Mouse (Mus musculus) kidney, embryonic 14.5 days (tissue): ENCODE data around the gene Mus81. TPM values are rescaled to one million over a fixed set of nuclear protein-coding genes. Genes with fewer than 3 reads are reported as not detected.
A peak's percentile ranks its signal among the peaks of the same experiment; 100 is the strongest.
"Not testable (repeated sequence)": the region's sequence is repeated elsewhere in the genome, so short reads cannot be mapped to it uniquely, and the experiment has no call there.

Experiments used
- ATAC-seq: fragments of 200-750 bp; cut with Nextera tagmentation; 2 replicates; pipeline ENCODE4 v1.8.0; 2017; ENCODE audit warnings: moderate number of reproducible peaks, mild to moderate bottlenecking, moderate TSS enrichment, moderate library complexity; ENCODE audit not compliant: low FRiP score, low TSS enrichment
- H3K27ac ChIP-seq: fragments of 300-500 bp; sonication (generic); 2 replicates; pipeline ENCODE4 v1.5.1; 2014; ENCODE audit warnings: low read depth, mild to moderate bottlenecking, low read length, moderate library complexity, mixed read lengths
- H3K27me3 ChIP-seq: fragments of 300-500 bp; sonication (generic); 2 replicates; pipeline ENCODE4 v1.6.1; 2014; ENCODE audit warnings: mild to moderate bottlenecking, low read length; ENCODE audit not compliant: control insufficient read depth, insufficient read depth
- H3K36me3 ChIP-seq: fragments of 300-500 bp; sonication (generic); 2 replicates; pipeline ENCODE4 v1.6.1; 2014; ENCODE audit warnings: low read length, mixed read lengths; ENCODE audit not compliant: control insufficient read depth, insufficient read depth
- H3K4me1 ChIP-seq: fragments of 300-500 bp; sonication (generic); 2 replicates; pipeline ENCODE4 v1.6.1; 2014; ENCODE audit warnings: low read length, mixed read lengths; ENCODE audit not compliant: control insufficient read depth, insufficient read depth
- H3K4me2 ChIP-seq: fragments of 300-500 bp; sonication (generic); replicated peaks from 2 replicates; pipeline ENCODE4 v1.6.1; 2014; ENCODE audit warnings: low read depth, mild to moderate bottlenecking, low read length
- H3K4me3 ChIP-seq: fragments of 300-500 bp; sonication (generic); 2 replicates; pipeline ENCODE4 v1.5.1; 2014; ENCODE audit warnings: mild to moderate bottlenecking, low read length
- H3K9ac ChIP-seq: fragments of 300-500 bp; sonication (generic); 2 replicates; pipeline ENCODE4 v1.6.1; 2014; ENCODE audit warnings: low read depth, mild to moderate bottlenecking, low read length, moderate library complexity
- H3K9me3 ChIP-seq: fragments of 300-500 bp; sonication (generic); 2 replicates; pipeline ENCODE4 v1.6.1; 2016; ENCODE audit warnings: low read length; ENCODE audit not compliant: control insufficient read depth
- WGBS: fragments of 180-500 bp; shearing (Covaris S2); extraction: QIAGEN DNeasy Blood & Tissue Kit; methylation state at CpG from one replicate; pipeline ENCODE4 v1.1.7; 2014; 5-methylcytosine and 5-hydroxymethylcytosine counted together
- polyA plus RNA-seq: library from polyadenylated mRNA; unstranded; fragments of >200 nt; fragmentation: Nextera tagmentation; extraction: Ambion mirVana; gene quantifications from 2 replicates; pipeline ENCODE4 v1.2.1, GENCODE M21; 2014

The Mus81 gene
- polyA plus RNA-seq, 1 experiment from 2014 or later = 42.2 TPM

DNA sequence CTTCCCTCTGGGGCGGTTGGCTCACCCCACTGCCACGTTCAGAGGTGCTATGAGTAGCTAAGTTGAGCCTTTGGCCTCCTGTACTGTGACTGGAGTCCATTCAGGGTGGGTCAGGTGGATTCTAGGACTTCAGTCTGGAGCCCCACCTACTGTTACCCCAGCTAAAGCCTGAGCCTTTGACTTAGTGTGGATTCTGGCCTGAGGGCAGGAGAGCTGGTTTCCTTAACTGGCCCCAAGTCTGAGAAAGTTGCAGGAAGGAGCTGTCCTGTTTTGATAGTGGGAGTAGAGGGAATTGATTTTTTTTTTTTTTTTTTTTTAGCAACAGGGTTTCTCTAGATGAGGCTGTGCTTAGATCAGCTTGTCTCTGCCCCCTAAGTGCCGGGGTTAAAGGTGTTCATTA lies 6.1 kb upstream of the Mus81 start:
- Histone ChIP-seq H3K27ac (no peak overlapping the region), H3K9me3 (no peaks in the 10 kb centered on the region), H3K4me3 (no peak overlapping the region), H3K4me1 (peaks cover 12% of the 10 kb centered on the region; the same call in 1 of the 2 replicates), H3K9ac (no peak overlapping the region), H3K27me3 (no peaks in the 10 kb centered on the region), H3K4me2 (no peak overlapping the region), H3K36me3 (peaks cover 53% of the 10 kb centered on the region)
- ATAC-seq = no peak
- WGBS = 71% methylated on average over 3 of the region's 3 CpGs

DNA sequence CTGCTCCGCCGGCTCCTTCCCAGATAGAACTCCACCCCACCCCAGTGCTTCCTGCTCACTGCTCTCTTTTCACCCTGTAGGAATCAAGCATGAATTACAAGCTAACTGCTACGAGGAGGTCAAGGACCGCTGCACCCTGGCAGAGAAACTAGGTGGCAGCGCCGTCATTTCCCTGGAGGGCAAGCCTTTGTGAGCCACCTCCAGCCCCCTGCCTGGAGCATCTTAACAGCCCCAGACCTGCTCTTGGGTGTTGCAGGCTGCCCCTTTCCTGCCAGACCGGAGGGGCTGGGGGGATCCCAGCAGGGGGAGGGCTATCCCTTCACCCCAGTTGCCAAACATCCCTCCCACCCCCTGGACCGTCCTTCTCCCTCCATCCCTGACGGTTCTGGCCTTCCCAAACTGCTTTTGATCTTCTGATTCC lies 5.1 kb upstream of the Mus81 start:
- not testable (repeated sequence) for H3K4me2 ChIP-seq, H3K9me3 ChIP-seq, H3K9ac ChIP-seq, ATAC-seq, H3K27me3 ChIP-seq, H3K27ac ChIP-seq
- peaks cover 53% of the 10 kb centered on the region for H3K36me3 ChIP-seq
- peak overlapping the region; percentile 8; the same call in 1 of the 2 replicates for H3K4me3 ChIP-seq
- 47% methylated on average over 9 of the region's 9 CpGs for WGBS
- peaks cover 12% of the 10 kb centered on the region; the same call in 1 of the 2 replicates for H3K4me1 ChIP-seq

DNA sequence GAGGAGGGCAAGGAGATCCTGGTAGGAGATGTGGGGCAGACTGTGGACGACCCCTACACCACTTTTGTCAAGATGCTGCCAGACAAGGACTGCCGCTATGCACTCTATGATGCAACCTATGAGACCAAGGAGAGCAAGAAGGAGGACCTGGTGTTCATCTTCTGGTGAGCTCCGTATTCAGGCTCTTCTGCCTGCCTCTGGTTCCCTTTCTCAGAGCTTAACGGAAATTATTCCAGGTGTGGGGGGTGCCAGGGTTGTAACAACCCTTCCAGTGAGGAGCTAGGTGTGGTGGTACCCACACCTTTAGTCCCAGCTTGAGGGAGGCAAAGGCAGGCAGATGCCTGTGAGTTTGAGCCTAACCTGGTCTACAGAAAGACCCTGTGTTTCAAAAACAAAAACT lies 4.4 kb upstream of the Mus81 start:
- no peak for ATAC-seq
- H3K9ac ChIP-seq = no peak overlapping the region
- no peak overlapping the region for H3K4me2 ChIP-seq
- H3K4me1 ChIP-seq = peaks cover 12% of the 10 kb centered on the region; the same call in 1 of the 2 replicates
- WGBS = 82% methylated on average over 4 of the region's 4 CpGs
- no peak overlapping the region for H3K27ac ChIP-seq
- H3K27me3 ChIP-seq = no peaks in the 10 kb centered on the region
- peaks cover 52% of the 10 kb centered on the region for H3K36me3 ChIP-seq
- no peak overlapping the region for H3K4me3 ChIP-seq
- H3K9me3 ChIP-seq = no peaks in the 10 kb centered on the region

DNA sequence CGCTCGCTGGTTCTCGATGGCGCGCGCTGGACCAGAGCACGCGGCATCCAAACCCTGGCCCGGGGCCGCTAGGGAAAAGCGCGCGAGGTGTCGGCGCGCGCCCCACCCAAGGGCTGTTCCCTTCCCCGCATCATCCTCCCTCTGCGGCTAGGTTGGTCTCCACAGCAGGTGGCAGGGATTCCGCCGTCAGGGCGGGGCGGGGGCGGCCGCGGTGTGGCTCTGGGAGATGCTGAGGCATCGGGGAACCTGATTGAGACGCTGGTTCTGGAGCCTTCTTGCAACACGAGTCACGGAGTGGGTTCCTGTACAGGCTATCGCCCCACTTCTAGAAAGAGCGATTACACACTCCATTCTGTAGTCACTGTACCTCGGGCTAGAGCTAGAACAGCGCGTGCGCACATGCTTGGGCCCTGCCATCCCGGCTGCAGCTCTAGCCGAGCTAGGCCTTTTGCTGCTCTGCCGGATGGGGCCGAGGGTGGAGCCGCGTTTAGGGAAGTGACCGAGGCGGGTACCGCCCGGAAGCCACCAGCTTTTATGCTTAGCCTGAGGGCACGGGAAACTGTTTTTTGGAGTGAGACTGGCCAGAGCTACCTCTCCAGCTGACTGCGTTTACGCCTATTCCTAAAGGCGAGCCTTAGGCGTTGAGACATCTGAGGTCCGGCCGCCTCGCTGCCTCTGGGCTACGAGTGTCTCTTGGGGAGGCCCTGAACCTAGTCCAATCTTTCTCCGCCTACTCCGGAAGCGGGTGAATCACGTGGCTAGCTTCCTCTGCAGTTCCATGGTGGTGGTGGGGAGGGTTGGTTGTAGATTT lies 2.9 kb upstream of the Mus81 start:
- Histone ChIP-seq H3K4me3 (peak overlapping the region; percentile 97), H3K4me1 (peaks cover 21% of the 10 kb centered on the region; the same call in 1 of the 2 replicates), H3K27me3 (no peaks in the 10 kb centered on the region), H3K4me2 (peak overlapping the region; percentile 61), H3K9ac (peak overlapping the region; percentile 96), H3K36me3 (peaks cover 37% of the 10 kb centered on the region), H3K9me3 (no peaks in the 10 kb centered on the region), H3K27ac (peak overlapping the region; percentile 98)
- WGBS = under 1% methylated on average over 59 of the region's 59 CpGs
- ATAC-seq = peak; percentile 7

DNA sequence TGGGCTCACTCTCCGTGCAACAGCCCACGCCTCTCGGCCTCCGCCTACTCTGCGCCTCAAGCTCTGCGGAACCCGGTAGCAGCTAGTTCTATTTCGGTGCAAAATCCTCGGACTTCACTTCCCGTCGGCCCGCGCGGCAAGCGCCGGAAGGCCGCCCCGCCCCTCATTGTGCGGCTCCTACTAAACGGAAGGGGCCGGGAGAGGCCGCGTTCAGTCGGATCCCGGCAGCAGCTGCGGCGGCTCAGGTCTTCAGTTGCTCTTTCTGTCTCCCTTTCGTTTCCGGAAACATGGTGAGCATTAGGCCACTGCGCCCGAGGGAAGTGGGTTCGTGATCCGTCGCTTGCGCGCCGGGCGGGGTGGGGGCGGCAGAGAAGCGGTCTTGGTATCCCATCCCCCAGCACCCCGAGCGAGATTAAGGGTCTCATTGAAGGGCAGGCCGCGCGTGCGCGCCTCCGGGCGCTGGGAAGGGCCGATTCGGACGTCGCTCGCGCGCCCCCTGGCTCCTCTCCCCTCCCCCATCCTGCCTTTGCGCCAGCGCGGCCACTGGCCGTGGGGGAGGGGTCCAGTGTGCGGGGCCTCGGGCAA lies 2.2 kb upstream of the Mus81 start, which contains the start of gene Cfl1:
Gene Cfl1, plus strand, starts transcription at position 143 of the 585 bp plus-strand sequence.
- no peaks in the 10 kb centered on the region for H3K9me3 ChIP-seq
- peak; percentile 60 for ATAC-seq
- H3K4me1 ChIP-seq = peaks cover 21% of the 10 kb centered on the region; the same call in 1 of the 2 replicates
- WGBS = under 1% methylated on average over 60 of the region's 62 CpGs
- H3K4me2 ChIP-seq = peak within 1 kb of the TSS; percentile 81
- no peaks in the 10 kb centered on the region for H3K27me3 ChIP-seq
- H3K36me3 ChIP-seq = peaks cover 37% of the 10 kb centered on the region
- H3K27ac ChIP-seq = peak within 1 kb of the TSS; percentile 98
- peak within 1 kb of the TSS; percentile 97 for H3K4me3 ChIP-seq
- peak within 1 kb of the TSS; percentile 96 for H3K9ac ChIP-seq

GRCm38 (mm10) chr19:5489721-5490120 lies 1.5 kb upstream of the Mus81 start:
- Histone ChIP-seq H3K4me1 (peaks cover 21% of the 10 kb centered on the region; the same call in 1 of the 2 replicates), H3K27ac (peak overlapping the region; percentile 98; the same call in 1 of the 2 replicates), H3K36me3 (peaks cover 40% of the 10 kb centered on the region), H3K4me3 (peak overlapping the region; percentile 97; the same call in 1 of the 2 replicates)
- H3K4me2 ChIP-seq, H3K27me3 ChIP-seq, H3K9me3 ChIP-seq, ATAC-seq, H3K9ac ChIP-seq: not testable (repeated sequence)
- 50% methylated on average over 10 of the region's 10 CpGs for WGBS

DNA sequence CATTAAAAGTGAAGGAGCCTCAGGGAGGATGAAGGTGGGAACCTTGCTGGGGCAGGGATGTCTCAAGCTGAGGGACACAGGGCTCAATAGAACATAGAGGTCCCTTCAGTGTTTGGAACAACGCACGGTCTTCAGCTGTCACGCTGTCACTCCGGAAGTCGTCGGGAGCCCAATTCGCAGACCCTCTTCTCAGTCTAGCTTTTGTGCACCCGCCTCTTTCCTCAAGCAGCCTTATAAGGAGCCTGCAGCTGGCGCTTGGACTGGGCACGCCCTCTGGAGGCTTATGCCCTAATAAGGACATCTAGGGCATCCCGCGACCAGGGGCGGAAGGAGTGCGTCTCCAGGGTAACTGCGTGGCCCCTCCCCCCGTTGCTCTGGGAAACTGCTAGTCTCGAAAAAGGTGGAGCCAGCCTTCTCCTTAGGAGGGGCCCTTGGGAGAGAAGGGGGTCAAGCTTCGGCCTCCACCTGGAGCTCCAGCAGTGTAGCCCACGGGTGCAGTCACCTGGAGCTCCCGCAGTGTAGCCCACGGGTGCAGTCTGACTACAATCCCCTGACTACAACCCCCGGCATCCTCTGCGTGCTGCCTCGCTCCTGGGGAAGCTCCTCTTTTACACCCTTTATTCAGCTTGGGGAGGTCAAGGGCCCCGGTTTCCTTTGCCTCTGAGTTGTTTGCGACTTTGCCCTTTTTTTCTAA lies 823 bp upstream of the Mus81 start:
- H3K4me2 ChIP-seq = peak overlapping the region; percentile 81
- H3K9ac ChIP-seq = peak overlapping the region; percentile 52; the same call in 1 of the 2 replicates
- peak overlapping the region; percentile 56 for H3K4me3 ChIP-seq
- H3K27me3 ChIP-seq = no peaks in the 10 kb centered on the region
- WGBS = under 1% methylated on average over 26 of the region's 26 CpGs
- no peaks in the 10 kb centered on the region for H3K9me3 ChIP-seq
- peaks cover 18% of the 10 kb centered on the region; the same call in 1 of the 2 replicates for H3K4me1 ChIP-seq
- peak; percentile 87 for ATAC-seq
- H3K36me3 ChIP-seq = peaks cover 40% of the 10 kb centered on the region
- H3K27ac ChIP-seq = peak overlapping the region; percentile 98

DNA sequence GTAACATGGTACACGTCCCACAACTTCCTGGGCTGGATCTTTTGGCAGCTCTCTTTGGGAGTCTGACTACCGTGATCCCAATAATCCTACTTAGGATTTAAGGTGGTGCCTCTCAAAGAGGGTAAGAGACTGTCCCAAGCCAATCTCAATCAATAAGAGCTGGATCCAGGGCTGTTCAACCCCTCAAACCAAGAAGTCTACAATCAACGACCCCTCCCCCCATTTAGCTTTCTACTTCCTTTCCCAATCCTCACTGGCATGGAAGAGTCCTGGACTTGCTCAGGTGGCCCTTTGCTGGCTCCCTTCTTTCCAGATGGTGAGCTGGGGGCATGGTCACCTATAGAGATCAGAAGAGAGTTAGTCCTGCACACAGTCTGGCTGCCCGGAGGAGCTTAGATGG lies 1.4 kb downstream of the Mus81 start:
- H3K4me2 ChIP-seq = no peak overlapping the region
- H3K27ac ChIP-seq = no peak overlapping the region
- no peak overlapping the region for H3K9ac ChIP-seq
- peaks cover 10% of the 10 kb centered on the region; the same call in 1 of the 2 replicates for H3K4me1 ChIP-seq
- H3K36me3 ChIP-seq = peaks cover 44% of the 10 kb centered on the region
- WGBS = 85% methylated on average over 4 of the region's 4 CpGs
- H3K27me3 ChIP-seq = no peaks in the 10 kb centered on the region
- H3K9me3 ChIP-seq = no peaks in the 10 kb centered on the region
- H3K4me3 ChIP-seq = no peak overlapping the region
- ATAC-seq = no peak
